Mouse (Mus musculus): Measurements from ENCODE around the gene Tsen54. TPM values are rescaled to one million over a fixed set of nuclear protein-coding genes. Genes with fewer than 3 reads are reported as not detected.
"Not testable (repeated sequence)": the region's sequence is repeated elsewhere in the genome, so short reads cannot be mapped to it uniquely, and the experiment has no call there.

Gene Tsen54
- polyA plus RNA-seq, 1 experiment = 21.4 TPM

- DNase-seq (ENCODE audit: low spot score) = no peak
These were observed 14.5 kb downstream of the Tsen54 start for GRCm38 (mm10) chr11:115829036-115829435.

- no peak for DNase-seq (ENCODE audit: low spot score)
These were observed 16.2 kb downstream of the Tsen54 start for GRCm38 (mm10) chr11:115830550-115831325.

GRCm38 (mm10) chr11:115831518-115831917, 17.0 kb downstream of the Tsen54 start:
- no peak for DNase-seq (ENCODE audit: low spot score)

GRCm38 (mm10) chr11:115832064-115832463, 17.5 kb downstream of the Tsen54 start:
- no peak for DNase-seq (ENCODE audit: low spot score)

- no peak for DNase-seq (ENCODE audit: low spot score)
These were observed 18.0 kb downstream of the Tsen54 start for GRCm38 (mm10) chr11:115832523-115832922.

- no peak for DNase-seq (ENCODE audit: low spot score)
These were observed 18.5 kb downstream of the Tsen54 start for GRCm38 (mm10) chr11:115833021-115833513.

- DNase-seq (ENCODE audit: low spot score) = no peak
These were observed 19.5 kb downstream of the Tsen54 start for GRCm38 (mm10) chr11:115834033-115834432.

GRCm38 (mm10) chr11:115836656-115837395, 22.3 kb downstream of the Tsen54 start:
- no peak for DNase-seq (ENCODE audit: low spot score)

- DNase-seq (ENCODE audit: low spot score) = no peak
These were observed 23.3 kb downstream of the Tsen54 start for GRCm38 (mm10) chr11:115837606-115838345.

GRCm38 (mm10) chr11:115838895-115839311, 24.4 kb downstream of the Tsen54 start:
- no peak for DNase-seq (ENCODE audit: low spot score)

- DNase-seq (ENCODE audit: low spot score) = no peak
These were observed 25.2 kb downstream of the Tsen54 start for GRCm38 (mm10) chr11:115839732-115840131.

GRCm38 (mm10) chr11:115841044-115841443, 26.5 kb downstream of the Tsen54 start:
- DNase-seq (ENCODE audit: low spot score) = no peak

- DNase-seq (ENCODE audit: low spot score) = no peak
These were observed 27.5 kb downstream of the Tsen54 start for GRCm38 (mm10) chr11:115841961-115842550.

- no peak for DNase-seq (ENCODE audit: low spot score)
These were observed 28.8 kb downstream of the Tsen54 start for GRCm38 (mm10) chr11:115843141-115843890.

- DNase-seq (ENCODE audit: low spot score) = no peak
These were observed 29.3 kb downstream of the Tsen54 start for GRCm38 (mm10) chr11:115843891-115844239.

- no peak for DNase-seq (ENCODE audit: low spot score)
These were observed 29.7 kb downstream of the Tsen54 start for GRCm38 (mm10) chr11:115844240-115844639.

- no peak for DNase-seq (ENCODE audit: low spot score)
These were observed 31.3 kb downstream of the Tsen54 start for GRCm38 (mm10) chr11:115845819-115846218.

- no peak for DNase-seq (ENCODE audit: low spot score)
These were observed 40.1 kb downstream of the Tsen54 start for GRCm38 (mm10) chr11:115854674-115855073.

GRCm38 (mm10) chr11:115857146-115857545, 42.6 kb downstream of the Tsen54 start:
- not testable (repeated sequence) for DNase-seq (ENCODE audit: low spot score)

GRCm38 (mm10) chr11:115857936-115858335, 43.4 kb downstream of the Tsen54 start:
- DNase-seq (ENCODE audit: low spot score) = no peak

GRCm38 (mm10) chr11:115858354-115858753, 43.8 kb downstream of the Tsen54 start, which contains the start of gene Myo15b:
TSS of gene Myo15b (plus strand) at chr11:115858406.
- no peak for DNase-seq (ENCODE audit: low spot score)
